Mouse (Mus musculus) midbrain, embryonic 12.5 days (tissue): ENCODE results near the gene Fgfr2. TPM values are rescaled to one million over a fixed set of nuclear protein-coding genes. Genes with fewer than 3 reads are reported as not detected.

Experiments
- ATAC-seq: fragments of 200-750 bp; cut with Nextera tagmentation; 2 replicates; pipeline ENCODE4 v1.8.0; 2017; ENCODE audit warnings: low read depth, moderate TSS enrichment, moderate library complexity; ENCODE audit not compliant: low FRiP score
- H3K27ac ChIP-seq: fragments of 300-500 bp; sonication (generic); replicated peaks from 2 replicates; pipeline ENCODE4 v1.5.1; 2016; ENCODE audit warnings: mild to moderate bottlenecking
- H3K27me3 ChIP-seq: fragments of 300-500 bp; sonication (generic); 2 replicates; pipeline ENCODE4 v1.6.1; 2016; ENCODE audit warnings: mild to moderate bottlenecking
- H3K36me3 ChIP-seq: fragments of 300-500 bp; sonication (generic); 2 replicates; pipeline ENCODE4 v1.6.1; 2016
- H3K4me1 ChIP-seq: fragments of 300-500 bp; sonication (generic); 2 replicates; pipeline ENCODE4 v1.6.1; 2016
- H3K4me2 ChIP-seq: fragments of 300-500 bp; sonication (generic); replicated peaks from 2 replicates; pipeline ENCODE4 v1.6.1; 2016; ENCODE audit warnings: mild to moderate bottlenecking, moderate library complexity
- H3K4me3 ChIP-seq: fragments of 300-500 bp; sonication (generic); 2 replicates; pipeline ENCODE4 v1.5.1; 2016; ENCODE audit warnings: mild to moderate bottlenecking
- H3K9ac ChIP-seq: fragments of 300-500 bp; sonication (generic); replicated peaks from 2 replicates; pipeline ENCODE4 v1.6.1; 2016; ENCODE audit warnings: mild to moderate bottlenecking, moderate library complexity
- H3K9me3 ChIP-seq: fragments of 300-500 bp; sonication (generic); 2 replicates; pipeline ENCODE4 v1.6.1; 2016; ENCODE audit warnings: mild to moderate bottlenecking
- WGBS: fragments of 180-500 bp; shearing (Covaris S2); methylation state at CpG from one replicate; pipeline ENCODE4 v1.1.7; 2016; 5-methylcytosine and 5-hydroxymethylcytosine counted together
- polyA plus RNA-seq: library from polyadenylated mRNA; unstranded; fragments of >200 nt; fragmentation: Nextera tagmentation; extraction: Ambion mirVana; gene quantifications from 2 replicates; pipeline ENCODE4 v1.2.1, GENCODE M21; 2016

The Fgfr2 gene
- polyA plus RNA-seq, 1 experiment from 2014 or later, result 96.5 TPM

- no peak overlapping the region for H3K9ac ChIP-seq
- no peak overlapping the region for H3K4me2 ChIP-seq
- ATAC-seq, result no peak
- no peak overlapping the region for H3K27ac ChIP-seq
- no peaks in the 10 kb centered on the region for H3K36me3 ChIP-seq
- H3K9me3 ChIP-seq, result no peaks in the 10 kb centered on the region
- no peak overlapping the region for H3K4me3 ChIP-seq
- peaks cover 10% of the 10 kb centered on the region; the same call in 1 of the 2 replicates for H3K4me1 ChIP-seq
- no peaks in the 10 kb centered on the region for H3K27me3 ChIP-seq
- 83% methylated on average over 2 of the region's 2 CpGs for WGBS
Observed at GRCm38 (mm10) chr7:132174296-132174695, 948.9 kb downstream of the Fgfr2 start.

- Histone ChIP-seq H3K4me3 (no peak overlapping the region), H3K4me1 (peaks cover 11% of the 10 kb centered on the region), H3K27me3 (0 out of 2 replicates have a peak, but pooled peaks cover 5% of the 10 kb centered on the region), H3K36me3 (no peaks in the 10 kb centered on the region), H3K9me3 (no peaks in the 10 kb centered on the region), H3K4me2 (no peak overlapping the region), H3K9ac (no peak overlapping the region), H3K27ac (peak overlapping the region; percentile 36; the same call in 1 of the 2 replicates)
- 69% methylated on average over 5 of the region's 5 CpGs for WGBS
- no peak for ATAC-seq
Observed at GRCm38 (mm10) chr7:132172220-132172619, 950.9 kb downstream of the Fgfr2 start.

- Histone ChIP-seq H3K4me1 (peaks cover 16% of the 10 kb centered on the region), H3K4me3 (no peak overlapping the region)
- no peak for ATAC-seq
Observed at GRCm38 (mm10) chr7:132171716-132172115, 951.4 kb downstream of the Fgfr2 start.

DNA sequence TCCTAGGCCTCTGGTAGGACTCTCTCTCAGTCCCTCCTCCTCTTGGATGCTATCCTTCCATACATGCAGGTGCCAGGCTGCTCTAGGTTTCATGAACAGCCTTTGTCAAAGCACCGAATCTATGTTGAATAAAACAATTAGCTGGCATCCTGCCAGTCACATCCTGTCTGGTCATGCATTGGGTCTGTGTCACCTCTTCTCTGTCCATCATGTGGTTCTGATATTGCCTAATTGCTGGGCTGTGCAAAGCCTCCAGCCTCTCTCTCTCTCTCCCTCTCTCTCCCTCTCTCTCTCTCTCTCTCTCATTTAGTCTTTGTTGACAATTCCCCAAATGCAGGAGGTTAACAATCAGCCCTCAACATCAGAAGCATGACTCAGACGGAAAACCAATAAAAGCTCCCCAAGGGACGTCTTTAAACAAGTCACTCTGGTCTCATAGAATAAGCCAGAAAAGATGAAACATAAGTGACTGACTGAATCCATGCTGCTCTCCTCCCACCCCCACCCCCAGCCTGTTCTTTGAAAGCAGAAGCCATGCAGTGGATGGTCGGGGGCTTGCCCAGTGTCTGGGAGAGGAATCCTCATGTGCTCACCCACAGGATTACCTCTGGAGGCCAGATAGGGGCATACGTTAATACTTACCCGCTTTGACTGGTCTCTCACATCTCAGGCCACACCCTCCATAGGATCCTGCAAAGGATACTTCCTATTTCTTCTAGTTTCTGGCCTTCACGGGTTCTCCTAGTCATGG lies 953.6 kb downstream of the Fgfr2 start:
- Histone ChIP-seq H3K4me3 (no peak overlapping the region), H3K9me3 (no peaks in the 10 kb centered on the region), H3K27ac (0 out of 2 replicates have a peak overlapping the region, but pooled peaks have one; percentile 46), H3K27me3 (0 out of 2 replicates have a peak, but pooled peaks cover 5% of the 10 kb centered on the region), H3K36me3 (no peaks in the 10 kb centered on the region), H3K4me2 (no peak overlapping the region), H3K4me1 (peaks cover 17% of the 10 kb centered on the region), H3K9ac (no peak overlapping the region)
- ATAC-seq, result no peak
- WGBS, result 54% methylated on average over 7 of the region's 7 CpGs

More at GRCm38 (mm10) chr7:132171716-132172115, 951.4 kb downstream of the Fgfr2 start:
- Histone ChIP-seq H3K4me2 (no peak overlapping the region), H3K9me3 (no peaks in the 10 kb centered on the region), H3K9ac (no peak overlapping the region), H3K36me3 (no peaks in the 10 kb centered on the region), H3K27me3 (0 out of 2 replicates have a peak, but pooled peaks cover 5% of the 10 kb centered on the region), H3K27ac (no peak overlapping the region)
- WGBS, result 89% methylated on average over 5 of the region's 5 CpGs

DNA sequence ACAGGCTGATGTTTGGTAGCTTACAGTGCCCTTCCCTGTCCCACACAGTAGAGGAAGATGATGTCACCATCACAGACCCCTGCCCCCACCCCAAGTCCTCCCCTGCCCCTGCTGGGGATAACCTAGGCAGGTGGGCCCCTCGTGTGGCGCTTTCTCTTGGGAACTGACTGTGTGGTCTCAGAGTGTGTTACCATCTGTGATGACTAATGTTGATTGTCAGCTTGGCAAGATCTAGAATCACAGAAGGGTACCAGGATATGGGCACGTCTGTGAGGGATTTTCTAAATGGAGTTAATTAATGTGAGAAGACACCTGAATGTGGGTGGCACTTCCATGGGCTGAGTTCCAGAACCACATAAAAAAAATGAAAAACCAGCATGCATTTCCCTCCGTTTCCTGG lies 955.9 kb downstream of the Fgfr2 start:
- no peak for ATAC-seq

GRCm38 (mm10) chr7:132162254-132162653 lies 960.9 kb downstream of the Fgfr2 start:
- no peak overlapping the region for H3K27ac ChIP-seq
- H3K4me3 ChIP-seq, result no peak overlapping the region
- H3K27me3 ChIP-seq, result no peaks in the 10 kb centered on the region
- WGBS, result 85% methylated on average over 3 of the region's 3 CpGs
- ATAC-seq, result no peak
- no peak overlapping the region for H3K9ac ChIP-seq
- H3K36me3 ChIP-seq, result no peaks in the 10 kb centered on the region
- peaks cover 14% of the 10 kb centered on the region; the same call in 1 of the 2 replicates for H3K4me1 ChIP-seq
- no peak overlapping the region for H3K4me2 ChIP-seq
- H3K9me3 ChIP-seq, result no peaks in the 10 kb centered on the region

More for the DNA sequence above, 955.9 kb downstream of the Fgfr2 start:
- H3K27ac ChIP-seq, result no peak overlapping the region
- no peaks in the 10 kb centered on the region for H3K36me3 ChIP-seq
- no peak overlapping the region for H3K4me3 ChIP-seq
- H3K27me3 ChIP-seq, result 0 out of 2 replicates have a peak, but pooled peaks cover 5% of the 10 kb centered on the region
- no peak overlapping the region for H3K4me2 ChIP-seq
- no peaks in the 10 kb centered on the region for H3K9me3 ChIP-seq
- H3K9ac ChIP-seq, result no peak overlapping the region
- H3K4me1 ChIP-seq, result peaks cover 10% of the 10 kb centered on the region
- WGBS, result 77% methylated on average over 4 of the region's 4 CpGs

DNA sequence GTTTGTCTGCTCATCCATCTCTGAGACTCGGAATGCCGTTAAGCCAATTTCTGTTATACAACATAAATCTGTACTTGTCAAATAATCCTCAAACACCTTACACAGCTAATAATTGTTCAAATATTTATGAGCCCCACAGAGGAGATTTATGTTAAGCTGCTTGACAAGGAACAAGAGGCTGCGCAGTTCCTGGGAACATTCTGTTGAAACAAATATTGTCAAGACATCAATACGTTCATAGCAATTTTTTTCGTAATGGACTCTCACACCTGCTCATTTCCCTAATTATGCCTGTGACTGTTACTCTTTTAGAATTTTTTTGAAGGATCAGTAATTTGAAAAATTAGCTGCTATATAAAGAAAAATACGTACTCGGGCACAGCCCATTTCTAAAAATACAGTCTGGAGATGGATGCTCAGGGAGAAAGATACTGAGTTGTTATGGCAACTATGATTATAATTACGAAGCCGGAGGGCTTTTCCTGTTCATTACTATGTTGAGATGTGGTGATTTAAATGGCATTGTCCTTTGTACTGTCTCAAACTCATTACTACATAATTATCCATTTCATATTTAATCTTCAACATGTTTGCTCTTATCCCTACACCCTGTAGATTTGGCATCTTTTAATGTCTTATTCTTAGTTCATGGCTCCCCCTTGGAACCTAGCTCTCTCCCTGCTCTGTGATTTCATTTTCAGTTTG lies 964.7 kb downstream of the Fgfr2 start:
- Histone ChIP-seq H3K36me3 (no peaks in the 10 kb centered on the region), H3K4me3 (no peak overlapping the region), H3K4me2 (no peak overlapping the region), H3K27ac (no peak overlapping the region), H3K4me1 (peaks cover 23% of the 10 kb centered on the region), H3K27me3 (peaks cover 28% of the 10 kb centered on the region), H3K9me3 (no peaks in the 10 kb centered on the region), H3K9ac (no peak overlapping the region)
- WGBS, result 74% methylated on average over 9 of the region's 9 CpGs
- ATAC-seq, result no peak

DNA sequence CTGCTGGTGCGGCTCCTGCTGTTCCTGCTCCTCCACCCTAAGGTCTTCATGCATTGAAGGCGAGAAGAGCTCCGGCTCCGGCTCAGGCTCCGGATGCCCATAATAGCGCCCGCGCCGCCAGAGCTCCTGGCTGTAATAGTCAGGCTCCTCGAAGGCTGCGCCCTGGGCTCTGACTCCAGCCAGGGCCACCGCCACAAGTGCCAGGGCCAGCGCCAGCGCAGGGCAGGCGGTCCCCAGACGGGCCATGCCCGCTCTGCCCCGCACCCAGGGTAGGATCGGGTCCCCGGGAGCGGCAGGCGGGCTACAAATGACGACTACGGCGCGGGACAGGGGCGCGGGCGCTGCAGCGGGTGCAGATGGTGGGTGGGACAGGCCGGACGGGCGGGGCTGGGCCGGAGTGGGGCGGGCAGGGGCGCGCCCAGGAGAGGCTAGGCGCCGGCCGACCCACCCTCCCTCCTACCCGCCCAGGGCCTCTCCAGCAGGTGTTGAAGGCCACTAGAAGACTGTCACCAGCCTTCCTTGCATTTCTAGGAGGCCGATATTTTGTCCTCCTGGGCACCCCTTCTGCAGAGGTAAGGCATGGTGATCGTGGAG lies 968.7 kb downstream of the Fgfr2 start, which contains the start of gene Cpxm2:
Cpxm2 (minus strand) TSS at position 372 of the 594 bp plus-strand sequence.
- Histone ChIP-seq H3K27me3 (peaks cover 38% of the 10 kb centered on the region), H3K9ac (peak within 1 kb of the TSS; percentile 46; the same call in 1 of the 2 replicates), H3K4me3 (peak within 1 kb of the TSS; percentile 40), H3K9me3 (no peaks in the 10 kb centered on the region), H3K27ac (no peak within 1 kb of the TSS), H3K36me3 (no peaks in the 10 kb centered on the region), H3K4me2 (peak within 1 kb of the TSS; percentile 69), H3K4me1 (peaks cover 23% of the 10 kb centered on the region)
- ATAC-seq, result no peak
- WGBS, result 2% methylated on average over 30 of the region's 43 CpGs

GRCm38 (mm10) chr7:132153725-132154147 lies 969.4 kb downstream of the Fgfr2 start:
- no peaks in the 10 kb centered on the region for H3K9me3 ChIP-seq
- H3K27me3 ChIP-seq, result peaks cover 38% of the 10 kb centered on the region
- ATAC-seq, result no peak
- no peak overlapping the region for H3K4me3 ChIP-seq
- no peak overlapping the region for H3K9ac ChIP-seq
- H3K4me1 ChIP-seq, result peaks cover 23% of the 10 kb centered on the region
- WGBS, result 22% methylated on average over 6 of the region's 6 CpGs
- no peak overlapping the region for H3K27ac ChIP-seq
- H3K36me3 ChIP-seq, result no peaks in the 10 kb centered on the region
- peak overlapping the region; percentile 69; the same call in 1 of the 2 replicates for H3K4me2 ChIP-seq

DNA sequence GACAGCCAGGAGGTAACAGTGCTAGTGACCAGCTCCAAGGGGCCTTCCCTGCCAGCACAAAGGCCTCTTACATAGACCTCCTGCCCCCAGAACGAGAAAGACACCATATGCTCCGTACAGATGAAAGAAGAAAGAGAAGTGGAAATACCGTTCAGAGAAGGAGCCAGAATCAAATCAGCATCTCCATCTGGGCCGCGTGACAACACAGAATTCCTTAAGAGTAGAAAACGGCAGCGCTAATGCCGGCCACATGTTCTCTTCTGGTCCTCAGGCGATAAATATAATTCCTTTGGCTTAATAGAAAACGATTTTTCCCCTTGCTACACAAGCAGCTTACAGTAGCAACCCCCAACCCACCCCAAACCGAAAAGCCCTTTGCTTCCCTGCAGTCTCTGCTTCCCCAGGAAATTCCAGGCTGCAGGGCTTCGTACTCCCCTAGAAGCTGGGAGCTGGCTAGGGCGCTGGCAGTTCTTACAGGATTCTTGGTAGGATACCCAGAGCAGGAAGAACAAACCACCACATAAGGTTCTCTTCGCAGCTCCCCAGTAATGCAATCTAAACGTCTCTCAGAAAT lies 977.8 kb downstream of the Fgfr2 start:
- H3K27ac ChIP-seq, result no peak overlapping the region

DNA sequence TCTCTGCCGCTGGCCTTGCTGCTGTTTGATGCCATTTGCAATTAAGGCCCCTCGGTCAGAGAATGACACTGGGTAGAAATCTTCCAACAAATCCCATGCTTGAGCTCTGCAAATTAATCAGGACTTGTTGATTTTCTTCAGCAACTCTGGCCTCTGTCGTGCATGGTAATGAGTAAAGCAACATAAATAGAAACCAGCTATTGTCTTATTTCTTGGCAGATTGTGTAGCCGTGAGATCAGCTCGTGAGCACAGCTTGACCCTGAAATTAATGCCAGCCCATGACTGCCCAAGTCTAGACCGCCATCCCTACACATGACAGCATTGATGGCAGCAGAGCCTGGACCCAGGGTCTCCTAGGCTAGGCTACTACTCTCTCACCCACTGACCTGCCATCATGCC lies 994.5 kb downstream of the Fgfr2 start:
- ATAC-seq, result no peak
- WGBS, result 75% methylated on average over 6 of the region's 6 CpGs

More for the DNA sequence above, 977.8 kb downstream of the Fgfr2 start:
- Histone ChIP-seq H3K36me3 (no peaks in the 10 kb centered on the region), H3K9ac (no peak overlapping the region), H3K4me3 (no peak overlapping the region), H3K4me2 (no peak overlapping the region), H3K9me3 (no peaks in the 10 kb centered on the region), H3K4me1 (no peaks in the 10 kb centered on the region), H3K27me3 (no peaks in the 10 kb centered on the region; the same call in 1 of the 2 replicates)
- no peak for ATAC-seq
- 82% methylated on average over 15 of the region's 15 CpGs for WGBS

More for the DNA sequence above, 994.5 kb downstream of the Fgfr2 start:
- Histone ChIP-seq H3K27me3 (no peaks in the 10 kb centered on the region), H3K27ac (no peak overlapping the region), H3K36me3 (no peaks in the 10 kb centered on the region), H3K4me2 (no peak overlapping the region), H3K9ac (no peak overlapping the region), H3K4me3 (no peak overlapping the region), H3K4me1 (no peaks in the 10 kb centered on the region), H3K9me3 (0 out of 2 replicates have a peak, but pooled peaks cover under 1% of the 10 kb centered on the region)
